Mouse (Mus musculus): ENCODE results near the gene 4931429L15Rik.

GRCm38 (mm10) chr9:46329250-46329648 is 9.5 kb upstream of the 4931429L15Rik start:
- TF ChIP-seq POLR2A (IDR thresholded peaks at IDR 0.05; ENCODE audit: insufficient read depth, low read length), result no peak
- TF ChIP-seq CTCF (IDR thresholded peaks at IDR 0.05; ENCODE audit: low read depth, low read length), result no peak
